Mouse (Mus musculus): ENCODE measurements around the gene Milr1. TPM values are rescaled to one million over a fixed set of nuclear protein-coding genes. Genes with fewer than 3 reads are reported as not detected.
"Not testable (repeated sequence)": the region's sequence is repeated elsewhere in the genome, so short reads cannot be mapped to it uniquely, and the experiment has no call there.

The Milr1 gene
- polyA plus RNA-seq, 1 experiment from 2014 or later: 0.89 TPM

DNA sequence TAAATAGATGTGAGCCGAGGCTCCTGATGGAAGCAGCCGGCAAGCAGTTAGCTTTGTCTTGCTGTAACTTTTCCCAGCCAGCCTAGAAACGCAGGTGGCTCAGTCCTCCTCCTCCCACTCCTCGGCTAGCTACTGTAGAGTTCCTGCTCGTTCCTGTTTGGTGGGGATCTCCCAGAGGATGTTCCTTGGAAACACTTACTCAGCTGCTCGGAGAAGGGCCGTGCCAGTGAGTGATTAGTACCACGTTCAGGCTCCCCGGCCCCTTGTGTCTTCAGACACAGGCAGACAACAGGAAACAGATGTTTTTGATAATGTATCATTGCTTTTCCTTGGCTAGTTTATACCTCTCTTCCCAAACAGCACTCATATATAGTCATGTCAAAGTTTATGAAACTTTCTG lies 44.7 kb downstream of the Milr1 start:
- H3K9me3 ChIP-seq: peaks cover 5% of the 10 kb centered on the region; the same call in 1 of the 2 replicates
- no peak overlapping the region for H3K4me2 ChIP-seq (replicated peaks)
- H3K27me3 ChIP-seq (replicated peaks): no peaks in the 10 kb centered on the region
- no peaks in the 10 kb centered on the region for H3K4me1 ChIP-seq
- WGBS: 72% methylated on average over 9 of the region's 9 CpGs
- no peak overlapping the region for H3K9ac ChIP-seq
- H3K27ac ChIP-seq: no peak overlapping the region
- no peak overlapping the region for H3K4me3 ChIP-seq
- H3K36me3 ChIP-seq: peaks cover 66% of the 10 kb centered on the region
- ATAC-seq (ENCODE audit: low FRiP score, low read depth): no peak

DNA sequence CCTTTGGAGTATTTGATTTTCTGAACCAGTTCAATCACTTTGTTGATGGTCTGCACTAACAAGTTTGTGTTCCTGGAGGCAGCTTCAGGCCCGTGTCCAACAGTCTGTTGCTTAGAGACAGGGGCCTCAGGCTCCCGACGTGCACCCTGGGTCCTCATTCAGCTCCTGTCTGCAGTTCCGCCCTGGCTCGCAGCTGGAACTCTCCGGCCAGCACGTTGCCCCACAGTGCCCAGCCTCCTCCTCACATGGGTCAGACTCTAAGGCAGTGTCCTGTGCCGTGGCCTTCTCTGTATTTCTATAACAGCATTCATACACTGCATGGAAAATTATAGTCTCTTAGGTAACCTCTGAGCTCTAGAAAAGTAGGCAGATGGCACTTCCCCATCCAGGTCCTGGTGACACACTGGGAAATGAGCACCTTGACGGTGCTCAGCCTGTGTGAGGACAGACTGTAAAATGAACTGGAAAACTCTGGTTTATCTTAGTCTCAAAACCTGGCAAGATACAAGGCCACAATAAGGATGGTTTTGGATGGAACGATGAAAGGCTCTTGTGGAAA lies 51.1 kb downstream of the Milr1 start:
- Histone ChIP-seq H3K9me3 (peaks cover 5% of the 10 kb centered on the region; the same call in 1 of the 2 replicates), H3K4me3 (no peak overlapping the region), H3K27me3 (replicated peaks) (no peaks in the 10 kb centered on the region), H3K4me1 (no peaks in the 10 kb centered on the region), H3K9ac (no peak overlapping the region), H3K4me2 (replicated peaks) (no peak overlapping the region), H3K36me3 (peaks cover 77% of the 10 kb centered on the region), H3K27ac (no peak overlapping the region)
- WGBS: 93% methylated on average over 10 of the region's 10 CpGs
- no peak for ATAC-seq (ENCODE audit: low FRiP score, low read depth)

DNA sequence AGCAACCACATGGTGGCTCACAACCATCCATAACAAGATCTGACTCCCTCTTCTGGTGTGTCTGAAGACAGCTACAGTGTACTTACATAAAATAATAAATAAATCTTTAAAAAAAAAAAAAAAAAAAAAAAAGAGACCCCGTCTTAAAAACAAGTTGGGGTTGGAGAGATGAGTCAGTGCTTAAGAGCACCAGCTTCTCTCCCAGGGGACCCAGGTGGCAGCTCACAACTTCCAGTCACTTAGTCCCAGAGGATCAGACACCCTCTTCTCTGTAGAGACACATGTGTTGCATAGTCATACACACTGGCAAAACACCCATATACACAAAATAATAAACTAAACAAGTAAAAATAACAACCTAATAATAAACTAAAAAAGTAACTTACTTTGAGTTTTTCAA lies 56.4 kb downstream of the Milr1 start:
- H3K4me1 ChIP-seq; H3K27ac ChIP-seq; H3K4me3 ChIP-seq; ATAC-seq (ENCODE audit: low FRiP score, low read depth); H3K4me2 ChIP-seq (replicated peaks); H3K9me3 ChIP-seq; H3K9ac ChIP-seq; H3K27me3 ChIP-seq (replicated peaks): not testable (repeated sequence)
- peaks cover 50% of the 10 kb centered on the region for H3K36me3 ChIP-seq
- WGBS: 80% methylated on average over 1 of the region's 1 CpGs

DNA sequence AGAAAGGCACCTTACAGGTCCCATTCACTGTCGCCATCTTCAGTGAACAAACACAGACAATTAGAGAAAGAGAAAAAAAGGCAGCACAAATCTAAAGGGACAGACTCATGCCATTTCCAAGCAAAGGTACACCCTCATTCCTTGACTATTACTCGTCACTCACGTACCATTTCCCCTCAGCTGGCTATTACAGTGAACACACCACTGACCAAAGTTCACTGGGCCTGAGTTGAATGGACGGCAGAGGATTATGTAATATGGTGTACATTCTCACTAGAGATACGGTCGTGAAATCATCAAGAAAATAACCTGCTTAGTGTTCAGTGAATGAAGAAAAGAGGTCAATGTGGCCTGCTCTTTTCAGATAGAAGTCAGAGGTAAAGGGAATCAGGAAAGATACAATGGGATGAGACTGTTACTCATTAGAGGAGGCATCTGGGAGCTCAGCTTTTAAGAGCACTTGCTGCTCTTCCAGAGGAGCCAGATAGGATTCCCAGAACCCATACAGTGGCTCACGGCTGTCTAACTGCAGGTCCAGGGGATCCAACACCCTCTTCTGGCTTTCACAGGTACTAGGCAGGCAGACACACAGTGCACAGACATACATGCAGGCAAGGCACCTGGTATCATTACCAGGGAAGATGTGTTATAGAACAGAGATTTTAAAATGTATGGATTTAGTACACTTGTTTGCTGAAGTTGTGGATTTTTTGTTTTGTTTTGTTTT lies 61.5 kb downstream of the Milr1 start:
- no peak overlapping the region for H3K4me2 ChIP-seq (replicated peaks)
- no peaks in the 10 kb centered on the region for H3K4me1 ChIP-seq
- H3K9me3 ChIP-seq: no peaks in the 10 kb centered on the region
- H3K27me3 ChIP-seq (replicated peaks): no peaks in the 10 kb centered on the region
- no peak overlapping the region for H3K27ac ChIP-seq
- 90% methylated on average over 7 of the region's 7 CpGs for WGBS
- H3K9ac ChIP-seq: no peak overlapping the region
- H3K36me3 ChIP-seq: peaks cover 69% of the 10 kb centered on the region
- no peak overlapping the region for H3K4me3 ChIP-seq
- ATAC-seq (ENCODE audit: low FRiP score, low read depth): no peak

DNA sequence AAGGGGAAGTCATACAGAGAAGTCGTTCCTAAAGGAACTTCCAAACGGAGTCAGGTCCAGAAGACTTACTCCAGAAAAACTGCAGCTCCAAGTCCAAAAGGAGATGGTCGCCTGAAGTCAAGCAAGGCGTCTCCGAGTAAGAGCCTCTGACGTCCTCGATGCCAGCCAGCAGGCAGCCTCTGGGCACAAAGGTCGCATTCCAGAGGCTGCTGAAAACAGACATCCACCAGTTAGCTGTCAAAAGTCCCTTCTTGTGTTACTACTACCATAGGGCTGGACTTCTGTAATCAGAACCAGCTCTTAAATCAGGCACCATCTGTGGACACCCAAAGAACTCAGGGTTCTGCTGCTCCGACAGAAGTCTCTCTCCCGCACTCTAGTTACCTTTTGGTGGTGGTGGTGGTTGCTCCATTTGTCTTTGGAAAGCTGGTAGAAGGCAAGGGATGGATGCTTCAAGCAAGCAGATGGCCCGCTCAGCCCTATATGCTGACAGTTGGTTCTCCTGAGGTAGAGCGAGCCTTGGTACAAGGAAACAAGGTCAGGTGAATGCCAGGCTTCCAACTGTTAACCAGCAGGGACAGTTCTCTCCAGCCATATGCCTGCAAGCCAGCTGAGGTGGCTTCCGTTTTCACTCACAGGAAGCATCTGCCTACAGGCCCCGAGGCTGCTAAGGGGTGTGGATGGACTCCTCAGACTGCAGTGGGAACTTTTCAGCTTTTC lies 63.7 kb downstream of the Milr1 start:
- Histone ChIP-seq H3K9me3 (no peaks in the 10 kb centered on the region), H3K4me2 (replicated peaks) (no peak overlapping the region), H3K9ac (no peak overlapping the region), H3K4me3 (no peak overlapping the region), H3K27me3 (replicated peaks) (no peaks in the 10 kb centered on the region), H3K36me3 (peaks cover 78% of the 10 kb centered on the region), H3K4me1 (no peaks in the 10 kb centered on the region), H3K27ac (no peak overlapping the region)
- no peak for ATAC-seq (ENCODE audit: low FRiP score, low read depth)
- 84% methylated on average over 14 of the region's 14 CpGs for WGBS

DNA sequence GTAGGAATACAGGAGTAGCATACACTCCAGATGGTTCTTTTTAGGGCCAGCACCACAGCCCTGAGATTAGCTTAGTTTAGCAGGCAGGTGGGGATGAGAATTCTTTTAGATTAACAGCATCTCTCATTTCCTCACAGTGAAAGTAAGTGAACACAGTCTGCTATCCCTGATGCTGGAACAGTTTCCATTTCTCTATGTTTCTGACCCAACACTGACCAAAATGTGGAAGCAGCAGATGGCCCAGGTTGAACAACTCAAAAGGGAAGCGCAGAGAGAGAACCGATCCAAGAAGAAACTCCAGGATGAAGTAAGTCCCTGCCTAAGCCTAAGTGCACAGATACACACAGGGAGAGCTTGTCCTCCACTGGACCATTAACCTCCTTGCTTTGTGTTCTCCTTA lies 64.3 kb downstream of the Milr1 start:
- H3K4me2 ChIP-seq (replicated peaks): no peak overlapping the region
- H3K36me3 ChIP-seq: peaks cover 81% of the 10 kb centered on the region
- ATAC-seq (ENCODE audit: low FRiP score, low read depth): no peak
- no peaks in the 10 kb centered on the region for H3K9me3 ChIP-seq
- no peaks in the 10 kb centered on the region for H3K27me3 ChIP-seq (replicated peaks)
- no peaks in the 10 kb centered on the region for H3K4me1 ChIP-seq
- no peak overlapping the region for H3K9ac ChIP-seq
- 95% methylated on average over 2 of the region's 2 CpGs for WGBS
- no peak overlapping the region for H3K27ac ChIP-seq
- no peak overlapping the region for H3K4me3 ChIP-seq

DNA sequence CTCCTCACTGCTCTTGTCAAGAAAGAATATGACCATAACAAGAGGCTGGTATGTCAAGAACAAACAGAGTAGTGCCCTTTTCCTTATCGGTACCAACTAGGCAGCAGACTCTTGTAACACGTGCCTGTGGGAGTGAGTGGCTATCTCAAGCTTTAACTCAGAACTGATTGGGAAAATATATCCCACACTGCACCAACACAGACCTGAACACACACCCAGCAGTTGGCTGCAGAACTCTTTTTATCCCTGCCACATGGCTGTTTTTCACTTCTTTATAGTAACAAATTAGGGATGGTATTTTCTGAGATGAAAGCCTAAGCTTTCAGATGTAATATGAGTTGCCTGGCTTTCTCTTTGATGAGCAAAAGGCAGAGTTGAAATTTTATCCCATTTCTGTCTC lies 64.7 kb downstream of the Milr1 start:
- H3K27ac ChIP-seq: no peak overlapping the region
- H3K4me1 ChIP-seq: no peaks in the 10 kb centered on the region
- H3K4me3 ChIP-seq: no peak overlapping the region
- WGBS: 92% methylated on average over 2 of the region's 2 CpGs
- ATAC-seq (ENCODE audit: low FRiP score, low read depth): no peak
- H3K27me3 ChIP-seq (replicated peaks): no peaks in the 10 kb centered on the region
- H3K4me2 ChIP-seq (replicated peaks): no peak overlapping the region
- H3K9ac ChIP-seq: no peak overlapping the region
- peaks cover 81% of the 10 kb centered on the region for H3K36me3 ChIP-seq
- no peaks in the 10 kb centered on the region for H3K9me3 ChIP-seq

DNA sequence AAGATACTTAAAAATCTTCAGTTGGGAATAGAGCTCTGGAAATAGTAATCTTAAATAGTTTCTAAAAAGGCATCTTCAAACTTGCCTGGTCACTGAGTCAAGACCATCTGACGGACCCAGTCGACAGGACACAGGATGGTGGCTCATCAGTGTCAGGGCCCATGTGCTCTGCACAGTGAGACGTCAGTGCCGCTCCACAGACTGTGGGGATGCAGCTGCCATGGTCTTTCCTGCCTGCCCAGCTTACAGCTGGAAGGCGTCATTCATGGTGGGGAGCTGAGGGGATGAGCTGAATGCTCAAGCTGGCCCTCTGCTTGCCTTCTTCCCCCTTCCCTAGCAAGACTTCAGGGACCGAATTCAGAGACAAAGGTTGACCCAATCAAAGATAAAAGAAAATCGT lies 65.3 kb downstream of the Milr1 start:
- WGBS: 88% methylated on average over 7 of the region's 7 CpGs
- Histone ChIP-seq H3K9me3 (no peaks in the 10 kb centered on the region), H3K4me2 (replicated peaks) (no peak overlapping the region), H3K27ac (no peak overlapping the region), H3K4me1 (no peaks in the 10 kb centered on the region), H3K27me3 (replicated peaks) (no peaks in the 10 kb centered on the region), H3K4me3 (no peak overlapping the region), H3K9ac (no peak overlapping the region), H3K36me3 (peaks cover 82% of the 10 kb centered on the region)
- ATAC-seq (ENCODE audit: low FRiP score, low read depth): no peak

DNA sequence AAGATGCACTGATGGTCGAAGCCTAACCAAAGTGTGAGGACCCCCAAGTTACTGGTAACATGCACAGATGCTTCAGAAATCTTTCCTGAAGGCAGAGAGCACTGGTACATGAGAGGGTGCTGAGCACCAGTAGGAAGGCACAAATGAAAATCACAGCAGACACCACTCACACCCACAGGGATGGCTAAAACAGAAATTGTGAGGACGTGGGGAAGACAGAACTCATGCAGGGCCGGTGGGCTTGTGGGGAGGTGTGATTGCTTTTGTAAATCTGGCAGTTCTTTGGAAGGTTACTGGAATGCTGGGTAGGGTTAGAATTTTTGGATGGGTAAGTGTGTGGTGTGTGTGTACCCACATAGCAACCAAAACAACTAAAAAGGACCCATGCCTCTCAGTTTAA lies 66.1 kb downstream of the Milr1 start:
- Histone ChIP-seq H3K4me1 (no peaks in the 10 kb centered on the region), H3K9ac (no peak overlapping the region), H3K27ac (no peak overlapping the region), H3K4me2 (replicated peaks) (no peak overlapping the region), H3K9me3 (no peaks in the 10 kb centered on the region), H3K4me3 (no peak overlapping the region), H3K36me3 (peaks cover 78% of the 10 kb centered on the region), H3K27me3 (replicated peaks) (no peaks in the 10 kb centered on the region)
- no peak for ATAC-seq (ENCODE audit: low FRiP score, low read depth)
- 87% methylated on average over 3 of the region's 3 CpGs for WGBS

DNA sequence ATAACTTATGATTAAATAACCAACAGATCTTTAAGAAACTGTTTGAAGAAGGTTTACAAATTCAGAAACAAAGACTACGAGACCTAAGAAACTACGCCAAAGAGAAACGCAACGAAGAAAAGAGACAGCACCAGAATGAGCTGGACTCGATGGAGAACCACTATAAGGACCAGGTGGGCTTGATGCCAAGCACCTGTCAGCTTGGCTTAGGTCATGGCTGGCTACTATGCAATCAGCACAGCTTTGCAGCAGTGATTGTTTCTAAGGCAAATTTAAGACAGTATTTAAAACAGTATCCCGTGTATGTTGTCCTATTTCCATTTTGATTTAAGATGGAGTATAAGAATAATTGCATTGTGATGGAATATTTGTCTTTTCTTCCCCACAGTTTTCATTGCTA lies 66.8 kb downstream of the Milr1 start:
- no peak overlapping the region for H3K4me3 ChIP-seq
- no peaks in the 10 kb centered on the region for H3K27me3 ChIP-seq (replicated peaks)
- H3K4me1 ChIP-seq: no peaks in the 10 kb centered on the region
- no peak overlapping the region for H3K9ac ChIP-seq
- WGBS: 96% methylated on average over 6 of the region's 6 CpGs
- no peaks in the 10 kb centered on the region for H3K9me3 ChIP-seq
- H3K4me2 ChIP-seq (replicated peaks): no peak overlapping the region
- no peak for ATAC-seq (ENCODE audit: low FRiP score, low read depth)
- no peak overlapping the region for H3K27ac ChIP-seq
- H3K36me3 ChIP-seq: peaks cover 78% of the 10 kb centered on the region

DNA sequence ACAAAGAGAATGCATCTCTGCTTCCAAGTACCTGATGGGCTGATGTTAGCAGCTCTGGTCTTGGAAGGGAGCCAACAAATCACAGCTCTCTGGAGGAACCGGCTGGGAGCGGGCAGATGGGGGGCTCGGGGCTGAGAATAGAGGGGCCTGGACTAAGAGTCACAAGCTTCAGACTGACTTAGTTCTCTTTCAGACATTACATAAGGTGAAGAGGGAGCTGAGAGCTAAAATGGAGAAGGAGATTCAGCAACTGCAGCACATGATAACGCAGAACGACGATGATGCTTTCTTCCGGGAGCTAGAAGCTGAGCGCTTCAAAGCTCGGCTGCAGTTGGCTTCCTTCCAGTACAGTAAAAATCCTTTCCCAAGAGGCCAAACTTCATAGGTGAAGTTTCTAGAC lies 67.3 kb downstream of the Milr1 start:
- Histone ChIP-seq H3K9me3 (no peaks in the 10 kb centered on the region), H3K4me2 (replicated peaks) (no peak overlapping the region), H3K27ac (no peak overlapping the region), H3K4me3 (no peak overlapping the region), H3K27me3 (replicated peaks) (no peaks in the 10 kb centered on the region), H3K36me3 (peaks cover 76% of the 10 kb centered on the region), H3K4me1 (no peaks in the 10 kb centered on the region), H3K9ac (no peak overlapping the region)
- ATAC-seq (ENCODE audit: low FRiP score, low read depth): no peak
- 82% methylated on average over 9 of the region's 9 CpGs for WGBS

All from neural tube, embryonic 12.5 days (tissue).